Mouse (Mus musculus): ENCODE results near the gene Ifi35. TPM values are rescaled to one million over a fixed set of nuclear protein-coding genes. Genes with fewer than 3 reads are reported as not detected.
"Not testable (repeated sequence)": the region's sequence is repeated elsewhere in the genome, so short reads cannot be mapped to it uniquely, and the experiment has no call there.

Ifi35 gene
- polyA plus RNA-seq, 1 experiment from 2014 or later, result 23.0 TPM

DNA sequence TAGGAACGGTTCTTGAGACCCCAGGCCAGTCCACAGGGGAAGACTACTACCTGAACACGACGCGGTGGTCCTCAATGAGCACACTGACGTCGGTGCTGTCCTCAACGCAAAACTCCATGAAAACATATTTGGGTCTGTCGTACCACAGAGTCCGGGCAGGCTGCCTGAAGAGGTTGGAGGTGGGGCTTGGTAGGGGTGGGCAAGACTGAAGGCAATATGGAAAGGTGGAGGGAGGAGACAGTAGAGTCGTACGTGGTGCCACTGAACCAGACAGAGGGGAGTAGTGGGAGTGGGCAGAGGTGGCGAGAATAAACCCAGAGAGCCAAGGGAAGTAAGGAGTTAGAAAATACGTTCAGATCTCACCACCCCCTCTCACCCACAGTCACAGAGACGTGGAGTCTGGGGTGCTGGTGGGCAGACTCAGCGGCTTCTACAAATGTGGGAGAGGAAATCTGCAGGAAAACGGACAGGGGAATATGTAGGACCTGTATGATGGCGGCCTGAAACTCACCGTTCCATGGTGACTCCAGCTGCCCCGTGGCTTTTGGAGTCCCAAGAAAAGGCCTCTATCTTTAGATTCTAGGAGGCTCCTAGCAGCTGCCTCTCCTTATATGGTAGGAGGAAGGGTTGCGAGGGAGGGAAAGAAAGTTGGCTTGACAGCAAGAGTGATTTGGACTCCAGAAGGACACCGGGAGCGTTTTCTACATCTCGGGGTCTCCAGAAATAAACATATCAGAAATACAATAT, 23.9 kb upstream of the Ifi35 start, which contains the start of gene Gm27029:
Gm27029 (minus strand) TSS at position 692 of the 747 bp plus-strand sequence.
- peak within 1 kb of the TSS; percentile 88 for H3K4me2 ChIP-seq (replicated peaks; ENCODE audit: low read depth, low read length)
- no peaks in the 10 kb centered on the region for H3K27me3 ChIP-seq (ENCODE audit: control insufficient read depth, insufficient read depth, low read length)
- no peaks in the 10 kb centered on the region for H3K9me3 ChIP-seq (ENCODE audit: control insufficient read depth, low read depth, low read length)
- peak within 1 kb of the TSS; percentile 86 for H3K27ac ChIP-seq (ENCODE audit: low read length)
- ATAC-seq (ENCODE audit: insufficient number of reproducible peaks, insufficient read depth, low FRiP score, low read depth), result peak; percentile 63
- no peaks in the 10 kb centered on the region; the same call in 1 of the 2 replicates for H3K36me3 ChIP-seq (ENCODE audit: control insufficient read depth, insufficient read depth, low read length)
- H3K4me1 ChIP-seq (ENCODE audit: control insufficient read depth, insufficient read depth, low read length), result peaks cover 19% of the 10 kb centered on the region; the same call in 1 of the 2 replicates
- peak within 1 kb of the TSS; percentile 97 for H3K4me3 ChIP-seq (ENCODE audit: low read depth, low read length)
- 3% methylated on average over 23 of the region's 23 CpGs for WGBS
- peak within 1 kb of the TSS; percentile 60 for H3K9ac ChIP-seq (replicated peaks; ENCODE audit: low read depth, low read length)

DNA sequence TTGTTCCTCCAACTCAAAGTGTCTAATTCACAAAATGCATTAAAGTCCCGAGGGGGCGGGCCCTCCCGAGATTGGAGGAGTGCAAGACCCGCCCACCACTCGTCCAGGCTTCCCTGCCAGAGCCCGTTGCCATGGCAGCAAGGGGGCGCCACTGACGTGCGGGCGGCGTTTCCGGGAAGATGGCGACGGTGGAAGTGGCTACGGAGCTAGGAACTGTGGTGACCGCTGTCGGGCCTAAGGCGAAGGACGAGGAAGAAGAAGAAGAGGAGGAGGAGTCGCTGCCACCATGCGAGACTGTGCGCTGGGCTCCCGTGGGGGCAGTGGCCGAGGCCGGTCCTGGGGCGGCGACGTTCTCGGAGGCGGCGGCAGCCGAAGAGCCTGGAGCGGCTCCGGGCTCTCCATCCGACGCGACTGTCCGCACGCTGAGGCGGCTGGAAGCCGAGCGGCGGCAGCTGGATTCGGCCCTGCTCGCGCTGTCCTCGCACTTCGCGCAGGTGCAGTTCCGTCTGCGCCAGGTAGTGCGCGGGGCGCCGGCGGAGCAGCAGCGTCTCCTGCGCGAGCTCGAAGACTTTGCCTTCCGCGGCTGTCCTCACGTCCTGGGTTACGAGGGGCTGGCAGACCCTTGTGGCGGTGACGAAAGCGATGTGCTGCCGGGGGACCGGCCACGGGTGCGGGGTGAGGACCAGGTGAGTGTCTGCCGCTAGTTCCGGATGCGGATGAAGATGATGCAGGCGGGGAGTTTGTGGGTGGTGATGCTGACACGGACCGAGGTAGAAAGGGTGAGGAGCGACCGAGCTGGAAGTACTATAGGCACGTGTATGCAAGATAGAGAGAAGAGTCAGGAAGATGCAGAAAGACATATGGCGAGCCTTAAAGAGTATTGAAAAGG, 23.0 kb upstream of the Ifi35 start, which contains the start of the genes Rundc1 and Ptges3l:
Rundc1 (plus strand) TSS at position 161 of the 889 bp plus-strand sequence.
Ptges3l (minus strand) TSS at position 409 of the 889 bp plus-strand sequence.
- H3K4me3 ChIP-seq (ENCODE audit: low read depth, low read length), result peak within 1 kb of the TSS; percentile 97
- peak within 1 kb of the TSS; percentile 88 for H3K4me2 ChIP-seq (replicated peaks; ENCODE audit: low read depth, low read length)
- H3K36me3 ChIP-seq (ENCODE audit: control insufficient read depth, insufficient read depth, low read length), result peaks cover under 1% of the 10 kb centered on the region
- ATAC-seq (ENCODE audit: insufficient number of reproducible peaks, insufficient read depth, low FRiP score, low read depth), result peak; percentile 90
- peak within 1 kb of the TSS; percentile 86 for H3K27ac ChIP-seq (ENCODE audit: low read length)
- H3K4me1 ChIP-seq (ENCODE audit: control insufficient read depth, insufficient read depth, low read length), result peaks cover 19% of the 10 kb centered on the region; the same call in 1 of the 2 replicates
- peak within 1 kb of the TSS; percentile 60 for H3K9ac ChIP-seq (replicated peaks; ENCODE audit: low read depth, low read length)
- H3K27me3 ChIP-seq (ENCODE audit: control insufficient read depth, insufficient read depth, low read length), result no peaks in the 10 kb centered on the region
- H3K9me3 ChIP-seq (ENCODE audit: control insufficient read depth, low read depth, low read length), result no peaks in the 10 kb centered on the region
- WGBS, result under 1% methylated on average over 79 of the region's 81 CpGs

DNA sequence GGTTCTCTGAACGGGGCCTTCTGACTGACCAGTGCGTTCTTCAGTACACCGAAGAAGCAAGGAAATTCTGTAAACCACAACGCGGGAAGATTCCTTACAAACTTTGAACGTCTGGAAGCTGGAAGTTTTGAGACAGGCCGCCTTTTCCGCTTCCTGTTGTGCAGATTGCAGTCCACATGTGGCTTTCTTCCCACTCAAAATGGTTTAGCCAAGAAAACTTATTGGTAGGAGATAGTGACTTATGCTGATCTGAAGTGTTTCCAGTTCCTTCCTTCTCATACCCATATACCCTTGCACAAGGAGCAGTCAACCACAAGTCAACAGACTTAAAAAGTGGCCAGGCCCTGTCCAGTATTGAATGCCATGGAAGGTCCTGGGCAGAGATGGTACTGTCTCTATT, 22.0 kb upstream of the Ifi35 start:
- H3K4me2 ChIP-seq (replicated peaks; ENCODE audit: low read depth, low read length), result peak overlapping the region; percentile 86
- H3K4me1 ChIP-seq (ENCODE audit: control insufficient read depth, insufficient read depth, low read length), result peaks cover 19% of the 10 kb centered on the region; the same call in 1 of the 2 replicates
- peak overlapping the region; percentile 97; the same call in 1 of the 2 replicates for H3K4me3 ChIP-seq (ENCODE audit: low read depth, low read length)
- WGBS, result 60% methylated on average over 8 of the region's 8 CpGs
- H3K9me3 ChIP-seq (ENCODE audit: control insufficient read depth, low read depth, low read length), result no peaks in the 10 kb centered on the region
- no peak overlapping the region; the same call in 1 of the 2 replicates for H3K9ac ChIP-seq (replicated peaks; ENCODE audit: low read depth, low read length)
- no peak overlapping the region for H3K27ac ChIP-seq (ENCODE audit: low read length)
- ATAC-seq (ENCODE audit: insufficient number of reproducible peaks, insufficient read depth, low FRiP score, low read depth), result no peak
- no peaks in the 10 kb centered on the region for H3K27me3 ChIP-seq (ENCODE audit: control insufficient read depth, insufficient read depth, low read length)
- peaks cover 9% of the 10 kb centered on the region for H3K36me3 ChIP-seq (ENCODE audit: control insufficient read depth, insufficient read depth, low read length)

DNA sequence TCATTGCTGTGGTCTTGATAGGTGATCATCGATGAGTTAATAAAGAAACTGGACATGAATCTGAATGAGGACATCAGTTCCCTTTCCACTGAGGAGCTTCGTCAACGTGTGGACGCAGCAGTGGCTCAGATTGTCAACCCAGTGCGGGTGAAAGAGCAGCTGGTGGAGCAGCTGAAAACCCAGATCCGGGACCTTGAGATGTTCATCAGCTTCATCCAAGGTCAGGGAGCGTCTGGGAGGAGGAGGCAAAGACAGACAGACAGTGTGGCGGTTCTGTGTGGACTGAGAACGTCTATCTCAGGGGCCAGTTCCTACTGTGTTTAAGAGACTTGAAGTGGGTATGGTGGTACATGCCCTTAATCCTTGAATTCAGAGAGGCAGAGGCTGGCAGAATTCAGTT, 16.9 kb upstream of the Ifi35 start:
- H3K36me3 ChIP-seq (ENCODE audit: control insufficient read depth, insufficient read depth, low read length), result peaks cover 41% of the 10 kb centered on the region

DNA sequence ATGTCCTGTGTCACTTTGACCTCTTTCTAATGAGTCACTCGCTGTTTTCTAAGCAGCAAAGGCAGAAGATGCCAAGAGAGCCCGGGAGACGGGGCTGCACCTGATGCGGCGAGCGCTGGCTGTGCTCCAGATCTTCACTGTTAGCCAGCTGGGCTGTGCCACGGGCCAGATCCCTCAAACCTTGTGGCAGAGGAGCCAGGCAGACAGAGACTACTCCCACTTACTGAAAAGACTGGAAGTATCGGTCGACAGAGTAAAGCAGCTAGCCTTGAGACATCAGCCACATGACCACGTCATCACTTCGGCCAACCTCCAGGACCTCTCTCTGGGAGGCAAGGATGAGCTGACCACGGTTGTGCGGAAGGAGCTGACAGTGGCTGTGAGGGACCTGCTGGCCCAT, 14.8 kb upstream of the Ifi35 start:
- Histone ChIP-seq H3K9me3 (ENCODE audit: control insufficient read depth, low read depth, low read length) (no peaks in the 10 kb centered on the region), H3K36me3 (ENCODE audit: control insufficient read depth, insufficient read depth, low read length) (peaks cover 41% of the 10 kb centered on the region), H3K27me3 (ENCODE audit: control insufficient read depth, insufficient read depth, low read length) (no peaks in the 10 kb centered on the region), H3K4me2 (replicated peaks; ENCODE audit: low read depth, low read length) (no peak overlapping the region), H3K4me1 (ENCODE audit: control insufficient read depth, insufficient read depth, low read length) (no peaks in the 10 kb centered on the region), H3K9ac (replicated peaks; ENCODE audit: low read depth, low read length) (no peak overlapping the region), H3K27ac (ENCODE audit: low read length) (no peak overlapping the region), H3K4me3 (ENCODE audit: low read depth, low read length) (no peak overlapping the region)
- 85% methylated on average over 13 of the region's 13 CpGs for WGBS
- ATAC-seq (ENCODE audit: insufficient number of reproducible peaks, insufficient read depth, low FRiP score, low read depth), result no peak

More for the DNA sequence above, 16.9 kb upstream of the Ifi35 start:
- H3K27me3 ChIP-seq (ENCODE audit: control insufficient read depth, insufficient read depth, low read length), result no peaks in the 10 kb centered on the region
- H3K4me1 ChIP-seq (ENCODE audit: control insufficient read depth, insufficient read depth, low read length), result peaks cover 8% of the 10 kb centered on the region; the same call in 1 of the 2 replicates
- no peak overlapping the region for H3K27ac ChIP-seq (ENCODE audit: low read length)
- no peak overlapping the region for H3K9ac ChIP-seq (replicated peaks; ENCODE audit: low read depth, low read length)
- H3K4me2 ChIP-seq (replicated peaks; ENCODE audit: low read depth, low read length), result no peak overlapping the region
- 90% methylated on average over 9 of the region's 9 CpGs for WGBS
- H3K9me3 ChIP-seq (ENCODE audit: control insufficient read depth, low read depth, low read length), result no peaks in the 10 kb centered on the region
- no peak overlapping the region for H3K4me3 ChIP-seq (ENCODE audit: low read depth, low read length)
- no peak for ATAC-seq (ENCODE audit: insufficient number of reproducible peaks, insufficient read depth, low FRiP score, low read depth)

DNA sequence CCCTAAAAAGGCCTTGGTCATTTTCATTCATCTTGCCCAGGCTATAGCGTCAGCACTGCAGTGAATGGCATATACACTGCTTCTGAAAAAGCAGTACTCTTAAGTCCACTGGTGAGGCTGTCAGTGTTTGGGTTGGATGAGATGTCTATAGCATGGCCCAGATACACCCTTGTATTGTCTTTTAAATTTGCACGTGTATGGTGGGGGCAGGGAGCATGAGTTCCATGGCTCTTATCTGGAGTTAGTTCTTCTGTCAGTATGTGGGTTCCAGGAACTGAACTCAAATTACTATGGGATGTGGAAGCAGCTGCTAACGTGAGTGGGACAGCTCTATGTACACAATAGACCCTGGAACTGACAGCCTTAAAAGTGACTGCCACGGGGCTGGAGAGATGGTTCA, 12.4 kb upstream of the Ifi35 start:
- no peak for ATAC-seq (ENCODE audit: insufficient number of reproducible peaks, insufficient read depth, low FRiP score, low read depth)
- Histone ChIP-seq H3K4me3 (ENCODE audit: low read depth, low read length) (no peak overlapping the region), H3K27ac (ENCODE audit: low read length) (no peak overlapping the region), H3K27me3 (ENCODE audit: control insufficient read depth, insufficient read depth, low read length) (no peaks in the 10 kb centered on the region), H3K36me3 (ENCODE audit: control insufficient read depth, insufficient read depth, low read length) (peaks cover 35% of the 10 kb centered on the region), H3K9me3 (ENCODE audit: control insufficient read depth, low read depth, low read length) (no peaks in the 10 kb centered on the region), H3K4me1 (ENCODE audit: control insufficient read depth, insufficient read depth, low read length) (no peaks in the 10 kb centered on the region), H3K4me2 (replicated peaks; ENCODE audit: low read depth, low read length) (no peak overlapping the region), H3K9ac (replicated peaks; ENCODE audit: low read depth, low read length) (no peak overlapping the region)
- WGBS, result 82% methylated on average over 4 of the region's 4 CpGs

DNA sequence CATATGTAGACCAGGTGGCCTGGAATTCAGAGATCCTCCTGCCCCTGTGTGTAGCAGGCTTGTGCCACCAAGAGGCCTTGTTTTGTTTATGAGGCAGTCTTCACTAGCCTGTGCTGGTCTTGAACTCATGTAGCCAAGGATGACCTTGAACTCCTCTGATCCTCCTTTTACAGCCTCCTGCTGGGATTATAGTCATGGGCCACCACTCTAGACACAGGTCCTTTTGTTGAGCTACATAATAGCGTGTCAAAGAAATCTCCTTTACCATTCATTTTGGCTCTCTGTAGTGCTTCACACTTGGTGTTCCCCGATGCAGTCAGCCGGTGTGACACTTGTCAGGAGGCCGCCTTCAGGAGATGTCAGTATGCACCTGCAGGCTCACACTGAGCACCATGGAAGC, 11.3 kb upstream of the Ifi35 start:
- Histone ChIP-seq H3K36me3 (ENCODE audit: control insufficient read depth, insufficient read depth, low read length) (peaks cover 25% of the 10 kb centered on the region), H3K27me3 (ENCODE audit: control insufficient read depth, insufficient read depth, low read length) (no peaks in the 10 kb centered on the region), H3K9me3 (ENCODE audit: control insufficient read depth, low read depth, low read length) (no peaks in the 10 kb centered on the region), H3K4me1 (ENCODE audit: control insufficient read depth, insufficient read depth, low read length) (no peaks in the 10 kb centered on the region), H3K27ac (ENCODE audit: low read length) (no peak overlapping the region), H3K9ac (replicated peaks; ENCODE audit: low read depth, low read length) (no peak overlapping the region), H3K4me3 (ENCODE audit: low read depth, low read length) (no peak overlapping the region), H3K4me2 (replicated peaks; ENCODE audit: low read depth, low read length) (no peak overlapping the region)
- 84% methylated on average over 4 of the region's 4 CpGs for WGBS
- ATAC-seq (ENCODE audit: insufficient number of reproducible peaks, insufficient read depth, low FRiP score, low read depth), result no peak

DNA sequence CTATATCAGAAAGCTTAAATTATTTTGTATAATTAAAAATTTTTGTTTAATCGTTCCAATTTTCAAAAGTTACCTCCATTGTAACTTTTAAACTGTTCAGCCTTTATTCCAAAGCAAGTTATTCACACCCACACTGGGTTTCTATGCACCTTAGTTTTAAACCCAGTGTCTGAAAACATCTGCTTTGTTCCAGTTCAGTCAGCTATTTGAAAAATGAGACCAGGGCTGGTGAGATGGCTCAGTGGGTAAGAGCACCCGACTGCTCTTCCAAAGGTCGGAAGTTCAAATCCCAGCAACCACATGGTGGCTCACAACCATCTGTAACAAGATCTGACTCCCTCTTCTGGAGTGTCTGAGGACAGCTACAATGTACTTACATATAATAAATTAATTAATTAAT, 10.2 kb upstream of the Ifi35 start:
- H3K9me3 ChIP-seq (ENCODE audit: control insufficient read depth, low read depth, low read length); ATAC-seq (ENCODE audit: insufficient number of reproducible peaks, insufficient read depth, low FRiP score, low read depth); H3K9ac ChIP-seq (replicated peaks; ENCODE audit: low read depth, low read length); H3K4me3 ChIP-seq (ENCODE audit: low read depth, low read length); H3K4me2 ChIP-seq (replicated peaks; ENCODE audit: low read depth, low read length); H3K27ac ChIP-seq (ENCODE audit: low read length); H3K4me1 ChIP-seq (ENCODE audit: control insufficient read depth, insufficient read depth, low read length); H3K27me3 ChIP-seq (ENCODE audit: control insufficient read depth, insufficient read depth, low read length): not testable (repeated sequence)
- 54% methylated on average over 3 of the region's 3 CpGs for WGBS
- peaks cover 18% of the 10 kb centered on the region for H3K36me3 ChIP-seq (ENCODE audit: control insufficient read depth, insufficient read depth, low read length)
